Mouse (Mus musculus) heart, postnatal 0 days (tissue): ENCODE results near the gene Smok2a. TPM values are rescaled to one million over a fixed set of nuclear protein-coding genes. Genes with fewer than 3 reads are reported as not detected.
"Not testable (repeated sequence)": the region's sequence is repeated elsewhere in the genome, so short reads cannot be mapped to it uniquely, and the experiment has no call there.

Experiments used
- ATAC-seq: fragments of 200-750 bp; cut with Nextera tagmentation; 2 replicates; pipeline ENCODE4 v1.8.0; 2017; ENCODE audit warnings: low read depth, moderate number of reproducible peaks, moderate library complexity; ENCODE audit not compliant: insufficient read depth
- DNase-seq: peaks from one replicate; pipeline ENCODE4 v3.0.0-alpha.2; 2016; ENCODE audit warnings: low spot score
- H3K27ac ChIP-seq: fragments of 300-500 bp; sonication (generic); 2 replicates; pipeline ENCODE4 v1.5.1; 2014; ENCODE audit warnings: low read depth, mild to moderate bottlenecking
- H3K27me3 ChIP-seq: fragments of 300-500 bp; sonication (generic); 2 replicates; pipeline ENCODE4 v1.6.1; 2014; ENCODE audit warnings: low read length, mixed read lengths; ENCODE audit not compliant: control insufficient read depth, insufficient read depth
- H3K36me3 ChIP-seq: fragments of 300-500 bp; sonication (generic); replicated peaks from 2 replicates; pipeline ENCODE4 v1.6.1; 2014; ENCODE audit warnings: low read length, mixed read lengths; ENCODE audit not compliant: control insufficient read depth, insufficient read depth
- H3K4me1 ChIP-seq: fragments of 300-500 bp; sonication (generic); 2 replicates; pipeline ENCODE4 v1.6.1; 2014; ENCODE audit warnings: antibody characterized with exemption; ENCODE audit not compliant: control insufficient read depth, insufficient read depth
- H3K4me2 ChIP-seq: fragments of 300-500 bp; sonication (generic); 2 replicates; pipeline ENCODE4 v1.6.1; 2014; ENCODE audit warnings: low read depth, mild to moderate bottlenecking, low read length, moderate library complexity
- H3K4me3 ChIP-seq: fragments of 300-500 bp; sonication (generic); 2 replicates; pipeline ENCODE4 v1.5.1; 2014; ENCODE audit warnings: low read depth, low read length
- H3K9ac ChIP-seq: fragments of 300-500 bp; sonication (generic); replicated peaks from 2 replicates; pipeline ENCODE4 v1.6.1; 2014; ENCODE audit warnings: low read depth, low read length, mixed read lengths
- H3K9me3 ChIP-seq: fragments of 300-500 bp; sonication (generic); replicated peaks from 2 replicates; pipeline ENCODE4 v1.6.1; 2016; ENCODE audit warnings: low read length; ENCODE audit not compliant: control insufficient read depth
- CTCF ChIP-seq: IDR thresholded peaks from 2 replicates; pipeline ENCODE4 v1.5.1; 2016; ENCODE audit warnings: antibody characterized with exemption, control low read depth, low read depth
- EP300 ChIP-seq: IDR thresholded peaks from 2 replicates; pipeline ENCODE4 v1.6.1; 2016; ENCODE audit warnings: antibody characterized with exemption, low read depth
- WGBS: fragments of 180-500 bp; shearing (Covaris S2); extraction: QIAGEN DNeasy Blood & Tissue Kit; methylation state at CpG from one replicate; pipeline ENCODE4 v1.1.7; 2014; 5-methylcytosine and 5-hydroxymethylcytosine counted together
- polyA plus RNA-seq: library from polyadenylated mRNA; unstranded; fragments of >200 nt; fragmentation: Nextera tagmentation; extraction: Ambion mirVana; gene quantifications from 2 replicates; pipeline ENCODE4 v1.2.1, GENCODE M21; 2015
- total RNA-seq: library from RNA; depleted of rRNA; stranded (reverse); fragments of >200 nt; gene quantifications from 2 replicates; pipeline ENCODE4 v1.2.3, GENCODE M21; 2014; ENCODE audit warnings: low replicate concordance

Gene Smok2a
- total and polyA plus RNA-seq, 2 experiments from 2014 or later = not detected

DNA sequence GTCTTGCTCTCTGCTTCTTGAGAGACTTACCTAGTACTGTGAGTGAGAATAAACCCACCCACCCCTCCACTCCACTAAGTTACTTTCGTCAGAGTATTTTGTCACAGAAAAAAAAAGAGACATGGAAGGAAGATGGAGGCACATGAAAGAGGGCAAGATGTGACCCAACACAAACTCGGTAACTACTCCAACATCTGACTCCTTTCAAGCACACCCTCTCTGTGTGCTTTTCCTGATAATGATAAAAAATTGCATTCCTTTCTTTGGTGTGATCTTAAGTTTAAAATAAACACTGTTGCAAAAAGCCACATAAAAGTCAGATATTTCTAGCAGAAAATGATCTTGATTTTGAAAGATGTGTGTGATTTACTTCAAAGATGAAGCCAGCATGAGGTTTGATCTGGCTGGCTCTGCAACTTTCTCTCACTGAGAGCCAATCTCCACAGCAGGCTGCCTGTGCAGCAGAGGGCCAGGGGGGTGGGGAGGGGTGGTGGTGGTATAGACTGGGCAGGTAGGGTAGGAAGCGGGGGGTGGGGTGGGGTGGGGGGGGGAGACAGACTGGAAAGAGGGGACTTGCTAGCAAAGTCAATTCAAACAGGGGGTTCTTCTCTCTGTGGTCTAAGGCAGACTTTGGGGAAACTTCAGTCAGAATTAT lies 18.4 kb upstream of the Smok2a start:
- not testable (repeated sequence) for H3K4me3 ChIP-seq, H3K36me3 ChIP-seq, DNase-seq, ATAC-seq, H3K9ac ChIP-seq, H3K27ac ChIP-seq, H3K4me1 ChIP-seq, H3K27me3 ChIP-seq, H3K4me2 ChIP-seq
- peaks cover 10% of the 10 kb centered on the region; the same call in 1 of the 2 replicates for H3K9me3 ChIP-seq
- 60% methylated on average over 2 of the region's 3 CpGs for WGBS

DNA sequence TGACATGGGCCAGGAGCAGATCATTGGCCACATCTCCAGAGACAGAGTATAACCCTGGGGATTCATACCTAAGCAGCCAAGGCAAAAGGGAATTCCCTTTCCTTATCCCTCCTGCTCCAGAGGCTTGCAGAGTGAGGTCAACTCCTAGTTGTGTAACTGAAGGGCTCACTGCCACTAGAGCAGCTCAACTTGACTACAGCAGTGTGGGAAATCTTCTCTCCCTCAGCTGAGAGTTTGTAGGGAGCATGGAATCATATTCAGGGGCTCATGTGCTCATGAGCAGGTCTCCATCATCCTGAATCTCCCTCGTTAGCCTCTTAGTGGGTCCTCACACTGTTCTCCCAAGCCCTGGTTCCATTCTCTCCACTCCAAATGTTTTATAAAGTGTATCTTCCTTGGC lies 15.7 kb upstream of the Smok2a start:
- not testable (repeated sequence) for H3K27ac ChIP-seq, H3K4me2 ChIP-seq, H3K27me3 ChIP-seq, H3K4me1 ChIP-seq, DNase-seq, ATAC-seq, H3K9ac ChIP-seq, H3K4me3 ChIP-seq, H3K36me3 ChIP-seq
- WGBS = 68% methylated on average over 1 of the region's 1 CpGs
- peaks cover 13% of the 10 kb centered on the region for H3K9me3 ChIP-seq

DNA sequence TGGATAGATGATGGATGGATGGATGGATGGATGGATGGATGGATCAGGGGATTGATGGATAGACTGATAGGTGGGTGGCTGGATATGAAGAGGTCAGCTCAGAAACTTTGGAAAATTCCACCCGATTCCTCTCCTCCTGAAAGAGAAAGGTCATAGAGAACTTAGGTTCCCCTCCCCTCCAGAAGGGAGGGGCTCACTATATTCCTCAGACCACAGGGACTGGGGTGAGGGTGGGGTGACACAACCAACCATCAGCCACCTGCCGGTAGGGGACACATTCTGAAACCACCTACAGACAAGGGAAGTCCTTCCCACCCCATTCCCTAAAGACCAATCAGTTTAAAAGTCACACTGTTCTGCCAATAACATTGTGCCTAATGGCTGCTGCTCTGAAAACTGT lies 14.5 kb upstream of the Smok2a start:
- Histone ChIP-seq H3K4me3 (no peak overlapping the region), H3K9me3 (peaks cover 16% of the 10 kb centered on the region), H3K27ac (no peak overlapping the region), H3K9ac (no peak overlapping the region), H3K36me3 (no peaks in the 10 kb centered on the region), H3K4me1 (no peaks in the 10 kb centered on the region), H3K27me3 (no peaks in the 10 kb centered on the region), H3K4me2 (no peak overlapping the region)
- 0 out of 2 replicates have a peak, but pooled peaks have one; percentile 19 for ATAC-seq
- no peak for DNase-seq
- TF ChIP-seq EP300 = no peak
- no peak for TF ChIP-seq CTCF
- 71% methylated on average over 2 of the region's 2 CpGs for WGBS

DNA sequence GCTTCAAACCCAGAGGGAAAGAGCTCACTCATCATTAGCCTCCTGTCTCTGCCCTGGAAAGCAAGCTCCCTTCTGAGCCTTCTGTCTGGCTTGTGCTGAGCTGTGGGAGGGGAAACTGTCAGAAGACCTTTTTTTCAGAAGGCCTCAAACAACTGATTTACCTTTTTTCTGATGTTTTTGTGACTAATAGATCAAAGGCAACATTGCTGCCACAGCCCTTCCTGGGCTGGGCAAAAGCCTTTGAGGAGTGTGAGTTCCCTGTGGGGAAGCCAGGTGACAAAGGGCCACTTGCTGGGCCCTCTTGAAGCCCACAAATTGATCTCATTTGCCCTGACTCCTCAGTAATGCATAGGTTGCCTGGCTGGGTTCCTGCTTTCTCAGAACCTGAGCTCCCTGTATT lies 12.5 kb upstream of the Smok2a start:
- H3K27me3 ChIP-seq, ATAC-seq, DNase-seq, H3K4me1 ChIP-seq, H3K36me3 ChIP-seq, H3K9ac ChIP-seq, H3K27ac ChIP-seq, H3K4me2 ChIP-seq, H3K4me3 ChIP-seq: not testable (repeated sequence)
- H3K9me3 ChIP-seq = peaks cover 36% of the 10 kb centered on the region

DNA sequence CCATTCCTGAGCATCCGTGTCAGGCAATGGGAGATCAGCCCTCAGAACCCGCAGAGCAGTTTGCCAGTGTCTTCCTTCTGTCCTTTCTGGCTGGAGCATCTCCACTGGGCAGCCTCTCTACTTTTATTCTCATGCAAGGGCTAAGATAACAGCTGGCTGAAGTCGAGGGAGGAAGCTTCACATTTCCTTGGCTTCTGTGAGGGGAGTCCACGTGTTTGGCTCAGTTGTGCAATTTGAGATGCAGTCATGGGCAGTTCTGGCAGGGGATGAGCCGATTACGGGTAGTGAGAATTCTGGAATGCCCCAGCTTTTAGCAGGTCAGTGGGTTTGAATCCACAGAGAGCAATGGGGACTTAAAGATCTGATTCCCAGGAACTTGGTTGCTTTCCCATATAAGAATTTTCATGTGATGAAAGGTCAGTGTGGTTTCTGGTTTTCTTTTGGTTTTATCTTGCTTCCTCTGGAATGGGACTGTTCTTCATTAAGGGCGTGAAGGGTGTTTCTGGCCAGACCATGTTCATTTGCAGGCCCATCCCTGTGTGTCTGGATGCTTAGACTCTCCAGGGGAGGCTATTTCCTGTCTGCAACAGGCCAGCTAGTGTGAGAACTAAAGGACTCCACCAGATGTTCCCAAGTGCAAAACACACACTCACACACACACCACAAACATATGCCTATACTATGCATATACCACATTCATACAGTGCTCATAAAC lies 8.7 kb upstream of the Smok2a start:
- Histone ChIP-seq H3K9ac (no peak overlapping the region), H3K4me2 (no peak overlapping the region), H3K36me3 (no peaks in the 10 kb centered on the region), H3K27ac (no peak overlapping the region), H3K9me3 (peaks cover 70% of the 10 kb centered on the region), H3K4me3 (no peak overlapping the region), H3K27me3 (no peaks in the 10 kb centered on the region), H3K4me1 (no peaks in the 10 kb centered on the region)
- 55% methylated on average over 7 of the region's 7 CpGs for WGBS
- TF ChIP-seq CTCF (no peak), EP300 (no peak)
- DNase-seq (no peak), ATAC-seq (no peak)

DNA sequence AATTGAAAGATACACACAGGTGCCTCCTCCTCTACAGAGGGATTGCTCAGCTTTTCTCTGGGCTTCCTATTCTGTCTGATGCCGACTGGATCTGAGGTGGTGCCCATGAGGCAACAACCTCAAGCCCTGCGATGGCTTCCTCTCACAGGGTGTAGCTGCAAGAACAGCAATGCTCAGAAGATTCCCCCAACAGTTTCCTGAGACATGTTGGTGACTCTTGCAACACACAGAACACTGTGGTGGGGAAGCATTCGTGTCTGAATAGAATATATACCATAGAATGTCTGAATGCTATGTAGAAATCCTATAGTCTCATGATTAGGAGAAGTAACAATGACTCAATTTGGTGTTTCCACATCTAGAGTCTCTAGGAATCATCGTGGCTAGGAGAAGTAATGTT lies 6.8 kb upstream of the Smok2a start:
- no peaks in the 10 kb centered on the region for H3K4me1 ChIP-seq
- 44% methylated on average over 4 of the region's 4 CpGs for WGBS

More for the DNA sequence above, 6.8 kb upstream of the Smok2a start:
- Histone ChIP-seq H3K4me3 (no peak overlapping the region), H3K27ac (no peak overlapping the region), H3K27me3 (no peaks in the 10 kb centered on the region), H3K9ac (no peak overlapping the region), H3K9me3 (peaks cover 83% of the 10 kb centered on the region), H3K36me3 (no peaks in the 10 kb centered on the region), H3K4me2 (no peak overlapping the region)
- TF ChIP-seq CTCF (no peak), EP300 (no peak)
- no peak for DNase-seq
- ATAC-seq = no peak
